Mouse (Mus musculus) liver, adult (tissue): ENCODE measurements at regions not wholly inside any gene's neighbourhood (a gene's known extent, or its start where the extent isn't known, plus 50 kb on each side); places are given as distances from the start of the nearest gene placed in this dataset.

Experiments
- GATA4 ChIP-seq: IDR thresholded peaks from 2 replicates; pipeline ENCODE4 v1.6.1; 2014; ENCODE audit warnings: mild to moderate bottlenecking, low read length; ENCODE audit not compliant: insufficient replicate concordance

DNA sequence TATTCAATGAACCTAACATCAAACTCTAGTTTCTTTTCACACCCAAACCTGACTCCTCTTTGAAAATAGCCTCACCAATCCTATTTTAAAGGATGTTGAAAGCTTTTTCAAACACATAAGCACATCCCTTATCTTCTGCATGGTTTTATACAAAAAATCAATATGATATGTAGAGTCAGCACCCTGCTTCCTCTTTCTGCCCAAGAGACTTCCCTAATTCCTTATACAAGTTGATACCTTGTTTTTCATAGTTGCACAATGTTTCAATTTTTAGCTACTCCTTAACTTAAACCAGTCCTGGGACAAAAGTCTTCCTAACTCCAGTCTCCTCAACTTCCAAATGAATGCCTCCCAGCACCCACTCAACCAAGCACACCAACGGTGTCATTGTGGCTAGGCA, 266.1 kb upstream of the Dynlrb2 start:
- no peak for TF ChIP-seq GATA4

GRCm38 (mm10) chr8:116237561-116238100, 267.1 kb upstream of the Dynlrb2 start:
- no peak for TF ChIP-seq GATA4

DNA sequence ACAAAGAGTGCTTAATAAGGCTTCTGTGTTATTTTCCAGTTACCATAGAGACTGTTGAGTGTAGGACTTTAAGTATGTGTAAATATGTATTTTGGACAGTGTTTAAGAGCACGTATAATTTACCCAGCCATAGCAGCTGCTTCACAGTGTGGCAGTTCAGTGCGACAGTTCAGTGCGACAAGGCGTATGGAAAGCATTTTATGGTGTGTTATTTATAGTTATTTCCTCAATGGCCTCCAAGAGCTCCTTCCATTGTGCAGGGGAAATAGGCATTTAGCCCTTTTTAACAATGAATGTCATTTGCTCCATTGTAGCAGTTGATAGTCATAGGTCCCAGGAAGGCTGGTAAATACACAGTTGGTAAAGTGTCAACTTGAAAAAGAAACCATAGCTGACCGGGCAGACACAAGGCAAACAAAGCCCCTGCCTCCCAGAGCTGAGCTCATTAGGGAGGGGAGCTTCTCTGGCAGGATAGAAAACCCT, 275.1 kb upstream of the Dynlrb2 start:
- no peak for TF ChIP-seq GATA4

DNA sequence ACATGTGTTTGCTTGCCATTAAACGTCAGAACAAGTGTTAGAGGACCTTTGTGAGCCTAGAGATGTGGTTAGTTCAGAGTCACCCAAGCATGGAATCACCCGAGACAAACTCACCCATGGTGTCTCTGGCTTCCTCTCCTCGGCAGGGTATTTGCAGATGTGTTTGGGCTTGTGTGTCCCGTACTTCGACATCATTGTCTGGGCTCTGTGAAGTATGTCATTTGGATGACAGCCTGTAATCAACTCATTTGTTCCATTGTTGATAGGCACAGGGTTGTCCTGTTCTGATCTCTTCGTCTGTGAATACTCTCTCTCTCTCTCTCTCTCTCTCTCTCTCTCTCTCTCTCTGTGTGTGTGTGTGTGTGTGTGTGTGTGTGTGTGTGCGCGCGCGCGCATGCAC, 277.8 kb upstream of the Dynlrb2 start:
- TF ChIP-seq GATA4: no peak

- no peak for TF ChIP-seq GATA4
These were observed 281.5 kb upstream of the Dynlrb2 start for GRCm38 (mm10) chr8:116223235-116223634.

DNA sequence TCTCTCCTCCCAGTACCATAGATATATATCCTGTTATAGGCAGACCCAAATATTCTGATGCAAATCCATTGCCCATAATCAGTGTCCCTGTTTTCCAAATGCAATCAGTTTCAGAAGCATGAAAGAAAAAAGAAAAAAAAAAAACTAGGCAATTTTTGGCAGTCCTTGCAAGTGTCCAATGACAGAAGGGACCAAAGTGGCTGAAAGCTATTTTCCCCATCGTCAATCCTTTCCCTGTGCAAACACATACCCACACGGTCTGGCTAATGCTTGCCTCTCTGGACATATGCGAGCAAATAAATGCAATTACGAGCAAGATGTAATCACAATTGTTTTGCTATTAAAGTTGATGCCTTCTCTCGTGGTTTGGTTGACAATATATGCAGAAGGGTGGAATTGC, 288.9 kb upstream of the Dynlrb2 start:
- no peak for TF ChIP-seq GATA4

DNA sequence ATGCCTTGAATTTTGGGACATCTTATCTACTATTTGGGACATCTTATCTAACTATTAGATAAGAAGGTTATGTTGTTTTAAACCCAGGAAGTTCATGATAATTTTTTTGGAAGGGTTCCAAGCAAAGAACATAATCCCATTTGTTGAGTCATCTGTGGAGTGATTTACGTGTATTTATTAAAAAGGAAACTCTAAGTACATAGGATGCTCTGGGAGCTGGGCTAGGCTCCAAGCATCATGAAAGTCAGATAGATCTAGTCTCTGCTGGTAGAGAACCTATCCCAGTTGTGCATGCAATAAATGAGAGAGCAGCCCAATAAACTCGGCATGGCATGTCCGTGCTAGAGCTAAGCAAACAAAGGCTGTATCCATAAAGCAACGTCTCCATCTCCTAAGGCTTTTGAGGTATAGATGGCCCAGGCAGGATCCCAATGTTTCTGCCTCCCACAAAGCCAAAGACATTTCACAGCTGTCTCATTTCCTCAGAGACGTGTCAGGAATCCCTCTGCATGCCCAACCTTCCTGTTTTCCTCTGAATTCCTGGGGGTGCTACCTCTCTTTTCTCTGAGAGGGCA, 289.4 kb upstream of the Dynlrb2 start:
- TF ChIP-seq GATA4: no peak

GRCm38 (mm10) chr8:116203631-116204030, 301.1 kb upstream of the Dynlrb2 start:
- TF ChIP-seq GATA4: no peak

DNA sequence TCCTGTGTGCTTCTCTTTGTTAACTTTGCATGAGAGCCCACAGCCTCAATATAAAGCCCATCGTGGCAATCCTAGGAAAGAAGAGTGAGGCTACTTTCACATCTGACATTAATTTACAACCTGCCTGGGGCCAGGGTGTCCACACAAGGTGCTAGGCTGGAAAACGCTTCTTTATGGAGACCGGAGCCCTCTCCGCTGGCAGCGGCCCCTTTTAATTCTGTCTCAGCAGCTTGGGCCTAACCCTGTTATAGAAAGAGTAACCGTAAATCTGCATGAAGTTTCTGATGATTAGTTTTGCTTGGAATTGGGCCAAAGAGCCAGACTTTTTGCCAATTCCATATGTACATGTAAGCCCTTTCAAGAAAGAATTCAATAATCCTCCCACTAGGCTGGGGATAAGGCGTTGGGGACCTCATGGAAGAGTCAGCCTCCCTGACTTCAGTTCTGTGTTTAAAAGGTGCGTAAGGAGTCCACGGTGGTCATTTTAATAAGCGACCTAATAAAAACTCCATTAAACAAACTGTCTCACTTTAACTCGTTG, 304.2 kb upstream of the Dynlrb2 start:
- TF ChIP-seq GATA4: no peak

GRCm38 (mm10) chr8:116196623-116197184, 308.1 kb upstream of the Dynlrb2 start:
- no peak for TF ChIP-seq GATA4

DNA sequence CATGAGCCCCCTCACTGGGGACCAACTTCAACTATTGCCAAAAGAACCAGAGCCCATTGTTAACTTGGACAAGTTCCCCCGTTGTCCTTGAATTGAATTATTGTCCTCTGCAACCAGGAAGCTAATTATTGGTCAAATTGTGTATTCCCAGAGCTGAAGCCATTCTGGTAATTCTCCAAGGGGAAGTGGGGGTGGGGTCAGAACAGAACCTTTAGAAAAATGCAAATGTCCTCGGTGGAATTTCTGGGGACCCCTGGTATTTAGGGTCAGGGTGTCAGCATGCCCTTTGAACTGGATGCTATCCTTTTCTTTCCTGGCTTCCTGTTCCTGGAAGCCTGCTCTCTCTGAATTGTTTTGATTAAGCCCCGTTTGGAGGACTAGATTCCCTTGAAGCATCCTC, 312.7 kb upstream of the Dynlrb2 start:
- no peak for TF ChIP-seq GATA4

DNA sequence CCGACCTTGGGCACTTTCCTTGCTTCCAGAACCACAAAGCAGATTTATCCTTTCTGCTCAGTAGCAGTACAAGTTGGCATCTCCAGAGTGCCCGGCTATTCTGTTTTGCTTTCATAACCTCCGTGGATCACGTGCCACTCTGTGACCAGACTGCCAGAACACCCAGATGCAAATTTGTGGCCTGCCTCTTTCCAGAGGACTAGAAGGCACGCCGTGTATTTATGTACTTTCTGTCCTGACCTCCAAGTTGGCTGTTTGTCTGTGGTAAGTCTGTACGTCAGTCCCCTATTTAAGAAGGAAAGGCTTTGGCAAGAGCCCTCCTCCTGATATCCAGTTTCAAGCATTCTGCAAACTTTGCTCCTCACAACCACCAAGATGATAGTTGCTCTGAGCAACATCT, 319.6 kb upstream of the Dynlrb2 start:
- TF ChIP-seq GATA4: no peak

DNA sequence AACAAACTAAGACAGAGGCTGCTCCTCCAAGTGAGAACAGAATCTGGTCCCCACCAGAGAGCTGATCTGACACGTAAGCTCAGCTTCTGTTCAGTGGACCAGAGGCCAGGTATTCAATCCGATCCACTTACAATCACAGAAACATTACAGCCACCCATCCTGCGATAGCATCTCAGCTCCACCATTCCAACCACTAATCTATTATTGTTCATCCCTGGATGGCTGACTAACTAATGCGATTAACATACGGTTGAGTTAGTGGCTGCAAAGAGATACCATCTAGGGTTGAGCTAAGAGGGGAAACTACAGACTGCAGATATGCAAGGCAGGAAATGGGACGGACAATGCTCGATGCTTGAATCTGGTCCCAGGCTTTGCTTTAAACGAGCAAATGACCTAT, 320.5 kb upstream of the Dynlrb2 start:
- TF ChIP-seq GATA4: no peak

DNA sequence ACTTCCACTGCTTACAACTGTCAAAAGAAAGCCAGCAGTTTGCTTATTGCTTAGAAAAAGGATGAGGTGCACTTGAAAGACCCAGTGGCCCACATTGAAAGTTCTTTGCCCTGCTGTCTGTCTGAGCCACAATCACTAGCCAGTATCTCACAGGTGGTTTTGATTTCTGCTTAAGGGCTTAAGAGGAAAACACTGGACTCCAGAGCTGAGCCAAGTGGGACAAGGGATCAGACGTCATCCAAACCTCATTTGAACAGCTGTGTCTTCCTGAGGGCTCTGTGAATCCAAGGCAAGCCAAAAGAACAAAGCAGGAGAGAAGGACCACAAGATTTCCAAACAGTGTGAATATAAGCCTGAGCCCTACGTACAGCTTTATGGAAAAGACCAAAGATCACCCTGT, 326.8 kb upstream of the Dynlrb2 start:
- no peak for TF ChIP-seq GATA4

- no peak for TF ChIP-seq GATA4
These were observed 329.9 kb upstream of the Dynlrb2 start for GRCm38 (mm10) chr8:116174891-116175290.

DNA sequence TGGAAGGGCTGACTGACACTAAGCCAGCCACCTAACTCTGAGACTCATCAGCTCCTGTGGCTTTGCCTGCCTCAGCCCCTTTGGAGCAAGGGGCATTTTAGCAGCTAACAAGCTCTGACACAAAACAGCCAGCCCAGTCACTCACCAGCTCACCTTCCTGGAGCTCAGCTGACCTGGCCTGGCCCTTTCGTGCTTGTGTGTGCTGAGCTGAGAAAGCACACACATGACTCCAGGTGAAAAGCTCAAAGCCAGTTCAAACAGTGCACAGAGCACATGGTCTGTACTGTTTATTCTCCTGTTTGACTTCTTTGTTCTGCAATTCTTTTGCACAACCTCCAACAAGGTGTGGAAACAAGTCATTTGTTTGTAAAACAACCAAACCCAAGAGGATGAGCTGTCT, 330.8 kb upstream of the Dynlrb2 start:
- no peak for TF ChIP-seq GATA4

GRCm38 (mm10) chr8:116167874-116168273, 336.9 kb upstream of the Dynlrb2 start:
- TF ChIP-seq GATA4: no peak
